Mouse (Mus musculus): Measurements from ENCODE around the gene Socs5. TPM values are rescaled to one million over a fixed set of nuclear protein-coding genes. Genes with fewer than 3 reads are reported as not detected.

Socs5 gene
- total RNA-seq, 2 experiments from 2014 or later = 102 to 112 TPM

GRCm38 (mm10) chr17:87108507-87109292 lies 1.2 kb downstream of the Socs5 start:
- no peak for DNase-seq

GRCm38 (mm10) chr17:87109504-87109903 lies 2.0 kb downstream of the Socs5 start:
- DNase-seq = no peak

GRCm38 (mm10) chr17:87112852-87113592 lies 5.5 kb downstream of the Socs5 start:
- DNase-seq = no peak

GRCm38 (mm10) chr17:87115615-87116014 lies 8.1 kb downstream of the Socs5 start:
- DNase-seq = no peak

GRCm38 (mm10) chr17:87118966-87119526 lies 11.6 kb downstream of the Socs5 start:
- DNase-seq = no peak

GRCm38 (mm10) chr17:87125344-87125743 lies 17.9 kb downstream of the Socs5 start:
- no peak for DNase-seq

- DNase-seq = no peak
Observed at GRCm38 (mm10) chr17:87132258-87132657, 24.8 kb downstream of the Socs5 start.

GRCm38 (mm10) chr17:87133823-87134222 lies 26.3 kb downstream of the Socs5 start:
- DNase-seq = peak in 1 of 2 experiments; percentile 14

GRCm38 (mm10) chr17:87134631-87135030 lies 27.2 kb downstream of the Socs5 start:
- DNase-seq = no peak

GRCm38 (mm10) chr17:87135741-87136140 lies 28.3 kb downstream of the Socs5 start:
- DNase-seq = no peak

GRCm38 (mm10) chr17:87141188-87141935 lies 33.9 kb downstream of the Socs5 start:
- DNase-seq = peak; percentile 30 to 34

- peak in 1 of 2 experiments; percentile 13 for DNase-seq
Observed at GRCm38 (mm10) chr17:87142271-87142670, 34.8 kb downstream of the Socs5 start.

- no peak for DNase-seq
Observed at GRCm38 (mm10) chr17:87143186-87143585, 35.7 kb downstream of the Socs5 start.

GRCm38 (mm10) chr17:87146415-87147021 lies 39.0 kb downstream of the Socs5 start:
- no peak for DNase-seq

GRCm38 (mm10) chr17:87149762-87150161 lies 42.3 kb downstream of the Socs5 start:
- no peak for DNase-seq

- no peak for DNase-seq
Observed at GRCm38 (mm10) chr17:87152984-87153383, 45.5 kb downstream of the Socs5 start.

GRCm38 (mm10) chr17:87155664-87156063 lies 48.2 kb downstream of the Socs5 start:
- no peak for DNase-seq

GRCm38 (mm10) chr17:87157739-87158138 lies 50.3 kb downstream of the Socs5 start:
- DNase-seq = no peak

- DNase-seq = no peak
Observed at GRCm38 (mm10) chr17:87158597-87158996, 51.1 kb downstream of the Socs5 start.

- DNase-seq = no peak
Observed at GRCm38 (mm10) chr17:87160270-87160669, 52.8 kb downstream of the Socs5 start.

GRCm38 (mm10) chr17:87164312-87164922 lies 56.9 kb downstream of the Socs5 start:
- DNase-seq = no peak

GRCm38 (mm10) chr17:87167407-87167806 lies 59.9 kb downstream of the Socs5 start:
- DNase-seq = no peak
